Mouse (Mus musculus) thymus, postnatal 25 days (tissue): Measurements from ENCODE around the gene Ubr3.
"Not testable (repeated sequence)": the region's sequence is repeated elsewhere in the genome, so short reads cannot be mapped to it uniquely, and the experiment has no call there.

Experiments used
- DNase-seq: peaks from one replicate; pipeline ENCODE4 v3.0.0; 2022

Ubr3 gene

DNA sequence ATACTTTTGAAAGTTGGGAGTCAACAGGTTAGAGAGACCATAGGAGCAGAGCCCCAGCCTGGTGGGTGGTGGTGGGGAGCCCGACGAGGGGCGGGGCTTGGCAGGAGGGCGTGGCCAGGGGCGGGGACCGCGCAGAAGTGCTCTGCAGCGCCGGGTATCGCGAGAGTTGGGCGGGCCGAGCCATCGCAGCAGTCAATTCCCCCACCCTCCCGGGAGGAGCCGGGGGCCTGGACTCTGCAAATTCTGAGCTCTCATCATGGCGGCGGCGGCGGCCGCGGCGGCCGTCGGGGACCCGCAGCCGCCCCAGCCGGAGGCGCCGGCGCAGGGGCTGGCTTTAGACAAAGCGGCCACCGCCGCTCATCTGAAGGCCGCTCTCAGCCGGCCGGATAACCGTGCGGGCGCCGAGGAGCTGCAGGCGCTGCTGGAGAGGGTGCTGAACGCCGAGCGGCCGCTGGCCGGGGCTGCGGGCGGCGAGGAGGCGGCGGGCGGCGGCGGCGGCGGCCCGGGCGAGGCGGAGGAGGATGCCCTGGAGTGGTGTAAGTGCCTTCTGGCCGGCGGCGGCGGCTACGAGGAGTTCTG, at the start of gene Ubr3:
Ubr3 (plus strand) TSS at position 208 of the 579 bp plus-strand sequence.
- DNase-seq: peak; percentile 99

GRCm38 (mm10) chr2:69849215-69849614, 47.8 kb upstream of the Ubr3 start:
- DNase-seq: no peak

GRCm38 (mm10) chr2:69851427-69852058, 45.5 kb upstream of the Ubr3 start:
- no peak for DNase-seq

DNA sequence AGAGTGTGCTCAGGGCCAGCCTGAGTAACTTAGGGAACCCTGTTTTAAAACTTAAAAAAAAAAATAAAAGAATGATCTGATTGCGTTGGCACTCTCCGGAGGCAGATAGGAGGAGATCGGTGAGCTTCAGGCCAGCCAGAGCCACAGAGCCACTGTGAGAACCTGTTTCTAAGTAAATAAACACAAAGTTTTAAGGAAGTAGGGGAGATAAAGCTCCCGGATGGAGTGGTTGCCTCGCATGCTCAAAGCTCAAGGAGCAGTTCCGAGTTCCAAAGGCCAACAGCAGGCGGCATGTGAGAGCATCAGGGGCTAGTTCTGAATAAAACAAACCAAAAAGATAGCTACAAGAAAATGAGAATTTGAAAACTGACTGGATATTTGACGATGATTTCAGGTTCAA, 40.7 kb upstream of the Ubr3 start:
- DNase-seq: peak; percentile 22

DNA sequence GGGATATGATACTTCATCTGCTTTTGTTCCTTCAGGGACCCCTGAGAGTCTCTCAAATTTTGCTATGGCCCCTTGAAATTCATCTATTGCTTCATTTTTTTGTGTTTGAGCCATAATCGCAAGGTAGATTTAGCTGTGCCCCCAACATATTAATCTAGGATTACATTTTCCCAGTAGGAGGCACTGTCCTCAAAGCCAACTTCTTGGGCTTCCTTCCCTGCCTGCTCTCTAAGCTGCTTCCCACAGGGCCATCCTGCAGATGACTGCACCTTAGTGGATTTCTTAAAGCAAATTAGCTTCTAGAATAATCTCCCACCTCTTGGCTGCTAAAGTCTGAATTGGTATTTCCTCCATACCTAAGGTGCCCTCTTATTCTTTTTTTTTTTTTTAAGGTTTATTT, 39.2 kb upstream of the Ubr3 start:
- no peak for DNase-seq

DNA sequence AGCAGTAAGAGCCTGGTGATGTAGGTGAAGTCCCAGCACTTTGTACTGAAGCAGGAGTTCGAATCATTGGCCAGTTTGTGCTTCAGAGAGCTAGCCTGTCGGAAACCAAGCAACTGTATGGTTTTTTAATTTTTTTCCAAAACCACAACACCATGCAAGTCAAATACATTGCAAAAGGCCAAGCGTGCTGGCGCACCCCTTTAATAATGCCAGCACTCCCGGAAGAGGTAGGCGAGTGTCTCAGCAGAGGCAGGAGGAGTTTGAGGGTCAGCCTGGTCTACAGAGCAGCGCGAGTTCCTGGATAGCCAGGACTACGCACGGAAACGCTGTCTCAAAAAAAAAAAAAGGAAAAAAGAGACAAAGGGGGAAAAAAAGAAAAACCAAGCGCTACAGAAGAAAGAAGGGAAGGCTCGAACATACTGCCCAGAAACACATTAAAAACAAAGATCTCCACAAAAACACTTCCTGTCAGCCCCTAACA, 36.0 kb upstream of the Ubr3 start:
- DNase-seq: peak; percentile 46

GRCm38 (mm10) chr2:69861485-69862091, 35.5 kb upstream of the Ubr3 start, which contains the start of gene Ssb:
Gene Ssb (plus strand): TSS chr2:69861562.
- DNase-seq: peak; percentile 93

DNA sequence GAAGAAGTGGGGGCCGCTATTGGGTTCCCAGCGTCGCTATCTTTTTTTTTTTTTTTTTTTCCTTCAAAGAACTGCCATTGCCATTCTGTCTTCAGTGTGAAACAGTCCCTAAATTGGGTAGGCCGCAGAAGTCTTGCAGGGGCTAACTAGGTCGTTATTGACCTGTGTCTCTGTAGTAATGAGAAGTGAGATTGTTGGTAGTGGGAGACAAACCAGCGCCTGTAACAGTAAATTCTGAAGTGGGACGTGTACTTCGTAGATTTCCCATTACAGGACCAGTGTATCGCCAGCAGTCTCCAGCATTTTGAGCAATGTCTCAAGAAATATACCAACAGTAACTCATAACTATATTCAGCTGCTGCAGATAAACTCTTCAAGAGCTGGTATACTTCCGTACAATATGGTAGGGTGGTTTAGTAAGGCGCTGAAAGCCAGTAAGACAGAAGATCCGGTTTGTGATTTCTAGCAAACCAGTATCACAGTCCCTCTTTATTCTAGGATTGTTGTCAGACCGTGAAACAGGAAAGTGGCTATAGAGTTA, 34.9 kb upstream of the Ubr3 start:
- peak; percentile 14 for DNase-seq

DNA sequence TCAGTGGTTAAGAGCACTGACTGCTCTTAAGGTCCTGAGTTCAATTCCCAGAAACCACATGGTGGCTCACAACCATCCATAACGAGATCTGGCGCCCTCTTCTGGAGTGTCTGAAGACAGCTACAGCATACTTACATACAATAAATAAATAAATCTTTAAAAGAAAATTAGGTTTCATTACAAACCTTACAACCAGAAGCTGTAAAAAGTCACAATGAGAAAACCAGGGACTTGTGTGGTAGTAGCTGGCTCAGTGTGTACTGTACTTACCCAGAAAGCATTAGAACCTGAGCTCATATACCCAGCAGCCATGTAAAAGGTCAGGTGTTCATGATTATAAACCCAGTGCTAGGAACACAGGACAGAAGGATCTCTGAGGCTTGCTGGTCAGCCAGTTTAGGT, 13.1 kb upstream of the Ubr3 start:
- peak; percentile 11 for DNase-seq

- DNase-seq: no peak
Measured at GRCm38 (mm10) chr2:69884581-69884980, 12.5 kb upstream of the Ubr3 start.

DNA sequence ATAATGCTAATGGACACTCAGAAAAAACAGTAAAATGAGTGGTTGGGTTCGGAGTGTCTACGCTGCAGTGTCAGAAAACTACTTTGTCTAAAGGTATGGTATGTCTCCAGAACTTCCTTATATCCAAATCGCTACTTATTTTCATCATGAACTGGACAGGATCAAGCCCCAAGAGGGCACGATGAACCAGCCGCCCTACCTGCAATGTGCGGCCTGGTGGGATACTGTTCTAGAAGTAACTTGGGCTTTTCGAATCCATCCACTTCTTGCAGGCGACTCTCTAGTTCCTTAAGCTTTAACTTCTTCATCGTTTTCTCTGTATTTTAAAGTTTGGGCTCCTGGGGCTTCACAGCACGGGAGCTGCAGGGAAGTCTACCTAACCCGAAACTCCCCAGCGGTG, 12.0 kb upstream of the Ubr3 start:
- no peak for DNase-seq

- DNase-seq: peak; percentile 91
Measured at GRCm38 (mm10) chr2:69885451-69886305, 11.4 kb upstream of the Ubr3 start, which contains the start of gene Mettl5. Gene Mettl5 (minus strand): TSS chr2:69885615.

- no peak for DNase-seq
Measured at GRCm38 (mm10) chr2:69888957-69889356, 8.1 kb upstream of the Ubr3 start.

GRCm38 (mm10) chr2:69890843-69891242, 6.2 kb upstream of the Ubr3 start:
- no peak for DNase-seq

DNA sequence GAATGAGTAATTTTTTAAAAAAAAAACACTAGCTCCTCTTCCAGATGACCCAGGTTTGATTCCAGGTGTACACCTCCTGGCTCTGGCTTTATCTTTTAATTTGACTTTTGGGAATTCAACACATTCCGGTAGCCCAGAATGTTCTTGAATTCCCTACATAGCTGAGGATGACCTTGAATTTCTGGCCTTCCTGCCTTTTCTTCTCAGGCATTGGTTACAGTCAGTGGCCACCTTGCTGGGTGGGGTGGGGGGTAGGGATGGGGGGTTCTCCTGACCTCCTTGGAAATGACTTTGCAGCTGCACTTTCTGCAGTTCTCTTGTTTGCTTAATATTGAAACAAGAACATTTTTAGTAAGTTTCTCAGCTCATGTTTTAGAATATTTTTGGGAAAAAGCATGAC, 3.9 kb upstream of the Ubr3 start:
- DNase-seq: no peak

GRCm38 (mm10) chr2:69893891-69894290, 3.2 kb upstream of the Ubr3 start:
- no peak for DNase-seq

DNA sequence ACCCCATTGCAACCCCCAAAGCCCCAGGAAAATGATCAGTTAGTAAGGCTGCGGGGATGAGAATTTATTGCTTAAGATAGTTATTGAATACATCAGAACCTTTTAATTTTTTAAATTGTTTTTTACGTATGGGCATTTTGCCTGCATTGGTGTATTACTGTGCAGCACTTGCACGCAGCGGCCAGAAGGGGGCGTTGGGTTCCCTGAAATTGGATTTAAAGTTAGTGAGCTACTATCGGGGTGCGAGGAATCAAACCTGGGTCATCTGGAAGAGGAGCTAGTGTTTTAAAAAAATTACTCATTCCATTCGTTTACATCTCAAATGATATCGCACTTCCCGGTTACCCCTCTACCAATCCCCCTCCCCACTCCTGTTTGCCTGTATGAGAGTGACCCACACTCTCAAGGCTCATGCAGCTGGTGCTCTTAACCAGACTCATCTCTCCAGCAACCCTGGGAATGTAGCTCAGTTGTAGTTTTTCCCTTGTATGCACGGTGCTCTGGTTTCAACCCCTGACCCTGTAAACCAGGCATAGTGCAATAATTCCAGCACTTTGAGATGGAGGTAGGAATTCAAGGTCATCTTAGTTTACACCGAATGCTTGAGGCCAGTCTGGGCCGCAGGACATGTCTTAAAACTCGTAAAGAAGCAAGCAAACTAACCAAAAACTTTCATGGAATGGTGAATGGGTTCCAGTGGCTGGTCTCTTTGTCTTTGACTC, 1.4 kb upstream of the Ubr3 start:
- DNase-seq: no peak

DNA sequence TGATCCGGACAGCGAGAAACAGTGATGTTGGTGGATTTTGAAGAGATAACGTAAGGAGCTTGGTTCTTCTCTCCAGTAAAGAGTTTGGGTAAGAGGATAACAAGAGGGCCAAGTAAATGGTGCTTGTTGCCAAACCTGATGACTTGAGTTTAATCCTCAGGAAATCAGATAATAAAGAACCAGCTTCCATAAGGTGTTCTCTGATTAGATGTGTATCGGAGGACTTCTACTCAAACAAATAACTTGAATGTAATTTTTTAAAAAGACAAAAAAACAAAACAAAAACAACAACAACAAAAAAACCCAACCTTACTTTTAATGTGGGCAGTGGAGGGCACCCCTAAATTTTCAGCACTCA, 843 bp upstream of the Ubr3 start:
- DNase-seq: no peak

DNA sequence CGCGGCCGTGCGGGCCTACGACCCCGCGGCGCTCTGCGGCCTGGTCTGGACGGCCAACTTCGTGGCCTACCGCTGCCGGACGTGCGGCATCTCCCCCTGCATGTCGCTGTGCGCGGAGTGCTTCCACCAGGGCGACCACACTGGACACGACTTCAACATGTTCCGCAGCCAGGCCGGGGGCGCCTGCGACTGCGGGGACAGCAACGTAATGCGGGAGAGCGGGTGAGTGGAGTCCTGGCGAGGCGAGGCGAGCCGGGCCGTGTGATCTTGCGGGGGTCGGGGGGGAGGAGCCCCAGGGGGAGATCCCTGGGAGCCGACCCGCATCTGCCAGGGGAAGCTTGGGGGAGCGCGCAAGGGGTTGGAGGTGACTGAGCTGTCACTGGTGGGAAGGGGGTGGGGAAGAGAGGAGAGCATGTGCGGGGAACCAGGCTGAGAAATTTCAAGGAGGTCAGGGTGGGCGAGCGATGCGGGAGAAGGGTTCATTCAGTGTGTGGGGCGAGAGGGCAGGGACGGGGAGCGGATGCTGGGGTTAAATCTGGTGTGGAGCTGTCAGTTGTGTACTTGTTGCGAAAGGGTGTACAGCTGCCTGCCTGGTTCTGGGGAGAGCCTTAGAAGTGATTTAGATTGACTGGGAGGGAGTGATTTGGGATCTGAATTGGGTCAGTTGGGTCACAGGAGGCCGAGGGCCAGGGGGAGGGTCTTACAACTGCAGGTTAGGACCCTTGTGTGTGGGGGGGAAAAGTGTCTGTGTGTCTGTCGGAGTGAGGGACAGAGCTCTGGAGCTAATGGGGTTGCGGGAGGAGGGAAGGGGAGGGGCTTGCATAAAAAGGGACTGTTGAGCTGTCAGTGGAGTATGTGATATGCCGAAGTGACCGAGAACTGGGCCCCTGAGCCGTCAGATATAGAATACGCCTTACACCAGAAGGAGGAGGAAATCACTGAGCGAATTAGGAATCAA, 851 bp downstream of the Ubr3 start:
- DNase-seq: peak; percentile 34

DNA sequence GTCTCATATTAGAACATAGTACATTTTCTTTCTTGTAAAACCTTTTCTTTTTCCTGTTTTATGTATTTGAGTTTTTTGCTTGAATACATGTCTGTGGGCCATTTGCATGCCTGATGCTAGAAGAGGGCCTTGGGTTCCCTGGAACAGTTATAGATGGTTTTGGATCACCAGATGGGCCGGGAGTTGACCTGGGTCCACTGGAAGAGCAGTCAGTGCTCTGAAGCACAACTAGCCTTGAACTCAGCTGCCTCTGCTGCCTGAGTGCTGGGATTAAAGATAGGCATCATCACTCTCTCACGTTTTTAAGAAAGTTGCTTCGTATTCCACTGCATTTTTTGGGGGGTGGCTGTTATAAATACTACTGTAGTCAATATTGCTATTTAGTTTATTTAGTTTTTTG, 6.5 kb downstream of the Ubr3 start:
- DNase-seq: no peak

DNA sequence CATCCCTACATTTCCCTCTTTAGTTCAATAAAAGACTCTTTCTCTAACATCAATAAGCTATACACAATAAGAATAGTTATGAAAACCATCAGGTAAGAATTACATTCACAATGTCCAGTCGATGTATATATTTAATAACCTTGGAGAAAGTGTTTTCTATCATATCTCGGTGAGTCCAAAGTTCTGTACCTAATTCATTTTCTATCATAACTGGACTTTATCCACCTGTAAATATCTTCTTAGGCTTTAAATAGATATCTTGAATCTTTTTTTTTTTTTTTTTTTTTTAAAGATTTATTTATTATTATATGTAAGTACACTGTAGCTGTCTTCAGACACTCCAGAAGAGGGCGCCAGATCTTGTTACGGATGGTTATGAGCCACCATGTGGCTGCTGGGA, 10.3 kb downstream of the Ubr3 start:
- not testable (repeated sequence) for DNase-seq
